Mouse (Mus musculus) adipocyte (in vitro differentiated cells): ENCODE measurements around the gene Rapgef6.

Experiments
- DNase-seq: peaks from one replicate; pipeline ENCODE4 v3.0.0-alpha.2; 2016; ENCODE audit warnings: low spot score

Gene Rapgef6

DNA sequence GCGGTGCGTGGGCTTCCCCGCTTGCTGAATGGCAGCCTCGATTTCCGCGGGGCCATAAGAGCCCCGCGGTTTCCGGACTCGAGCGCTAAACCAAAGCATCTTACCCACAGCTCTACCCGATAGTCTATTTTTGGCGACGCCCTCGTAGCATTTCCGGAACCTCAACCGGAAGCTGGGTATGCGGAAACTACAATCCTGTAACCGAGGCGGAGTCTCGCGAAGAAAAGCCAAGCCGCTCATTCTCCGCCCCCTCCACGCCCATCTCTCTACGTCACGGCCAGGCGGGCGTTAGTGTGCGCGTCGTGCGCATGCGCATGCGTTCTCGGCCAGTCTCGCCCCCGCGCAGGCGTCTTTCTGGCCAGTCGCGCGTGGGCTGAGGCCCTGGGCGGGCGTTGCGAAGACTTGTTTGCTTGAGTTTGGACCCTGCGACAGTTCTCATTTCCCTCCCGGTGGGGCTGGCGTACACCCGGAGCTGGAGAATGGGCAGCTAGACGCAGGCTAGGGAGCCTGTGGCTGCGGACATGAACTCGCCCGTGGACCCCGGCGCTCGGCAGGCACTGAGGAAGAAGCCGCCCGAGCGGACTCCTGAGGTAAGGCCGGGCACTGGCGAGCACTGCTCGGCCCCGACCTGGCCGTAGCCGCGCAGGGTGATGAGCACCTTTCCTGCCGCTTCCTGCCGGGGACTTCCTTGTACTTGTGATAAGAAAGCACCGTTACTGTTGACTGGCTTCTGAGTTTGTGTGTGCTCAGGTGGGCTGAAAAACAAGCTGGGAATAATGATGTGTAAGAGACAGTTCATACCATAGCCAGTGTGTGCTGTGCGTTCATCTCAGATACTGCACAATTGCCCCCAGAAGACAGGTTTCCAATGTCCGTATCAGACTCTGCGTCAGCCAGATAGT lies at the start of gene Rapgef6:
Rapgef6 (plus strand) TSS at position 319 of the 902 bp plus-strand sequence.
- peak; percentile 99 for DNase-seq

DNA sequence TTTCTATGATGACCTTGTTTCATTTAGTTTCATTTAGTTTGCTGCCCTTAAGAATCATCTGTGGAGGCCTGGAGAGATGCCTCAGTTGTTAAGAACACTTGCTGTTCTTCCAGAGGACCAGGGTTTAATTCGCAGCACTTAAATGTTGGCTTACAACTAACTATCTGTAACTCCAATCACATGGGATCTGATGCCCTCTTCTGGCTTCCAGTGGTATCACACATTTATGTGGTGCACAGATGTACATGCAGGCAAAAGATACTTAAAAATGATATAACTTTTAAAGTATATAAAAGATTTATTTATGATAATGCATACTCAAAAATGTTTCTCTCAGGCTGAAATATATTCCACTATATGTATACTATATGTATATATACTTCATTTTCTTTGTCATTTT lies 44.2 kb upstream of the Rapgef6 start:
- peak; percentile 14 for DNase-seq

DNA sequence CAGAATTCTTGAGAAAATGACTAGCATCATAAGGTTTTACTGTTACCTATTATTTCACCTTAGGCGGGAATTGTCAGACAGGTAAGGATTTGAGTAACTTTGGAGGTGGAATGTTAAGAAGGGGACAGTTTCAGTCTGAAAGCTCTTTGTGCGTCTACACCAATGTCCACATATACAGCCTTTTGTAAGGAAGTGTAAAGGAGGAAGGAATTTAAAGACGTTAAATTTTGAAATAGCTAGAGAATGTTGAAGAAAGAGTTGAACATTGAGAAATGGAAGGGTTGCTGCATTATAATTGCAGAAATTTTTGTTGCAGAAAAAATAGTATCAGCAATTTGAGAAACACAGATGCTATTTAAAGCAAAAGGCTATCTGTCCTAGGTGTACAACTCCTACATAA lies 36.6 kb upstream of the Rapgef6 start:
- DNase-seq, result no peak

DNA sequence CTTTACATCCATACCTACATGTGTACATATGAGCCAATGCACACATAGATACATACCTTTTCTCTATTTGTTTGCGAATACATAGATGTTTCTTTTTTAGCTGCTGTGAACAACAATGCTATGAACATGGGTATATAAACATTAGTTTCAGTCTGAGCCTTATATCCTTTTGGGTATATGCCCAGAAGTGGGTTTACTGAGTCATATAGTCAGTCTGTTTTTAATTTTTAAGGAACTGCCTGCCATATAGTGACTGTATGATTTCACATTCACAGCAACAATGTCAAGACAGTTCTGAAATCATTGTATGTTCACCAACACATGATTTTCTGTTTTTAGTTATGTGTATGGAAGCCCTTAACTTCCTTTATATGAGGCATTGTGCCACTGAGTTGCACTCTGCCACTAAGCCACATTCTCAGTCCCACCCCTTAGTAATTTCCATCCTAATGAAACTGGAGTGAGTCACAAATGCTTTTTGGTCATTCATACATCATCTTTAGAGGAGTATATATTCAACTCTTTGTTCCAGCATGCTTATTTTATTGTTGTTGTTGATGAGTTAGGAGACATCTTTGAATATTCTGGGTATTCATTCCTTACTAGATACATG lies 30.6 kb upstream of the Rapgef6 start:
- no peak for DNase-seq

DNA sequence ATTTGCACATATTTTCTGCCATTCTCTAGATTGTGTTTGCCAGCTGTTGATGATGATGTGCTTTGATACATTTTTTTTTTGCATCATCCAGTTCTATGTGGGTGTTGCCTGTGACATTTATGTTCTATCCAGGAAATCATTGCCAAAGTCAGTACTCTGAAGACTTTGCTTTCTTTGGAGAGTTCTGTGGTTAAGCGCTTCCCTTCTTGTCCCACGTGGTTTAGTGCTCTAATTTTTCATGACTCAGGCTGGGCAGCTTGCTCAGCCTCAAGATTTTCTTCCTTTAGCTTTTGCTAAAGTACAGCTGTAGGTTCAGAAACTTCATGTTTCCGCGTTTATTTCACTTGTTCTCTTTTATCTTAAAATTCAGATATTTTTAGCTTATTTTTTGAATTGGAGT lies 30.1 kb upstream of the Rapgef6 start:
- DNase-seq, result peak; percentile 26

DNA sequence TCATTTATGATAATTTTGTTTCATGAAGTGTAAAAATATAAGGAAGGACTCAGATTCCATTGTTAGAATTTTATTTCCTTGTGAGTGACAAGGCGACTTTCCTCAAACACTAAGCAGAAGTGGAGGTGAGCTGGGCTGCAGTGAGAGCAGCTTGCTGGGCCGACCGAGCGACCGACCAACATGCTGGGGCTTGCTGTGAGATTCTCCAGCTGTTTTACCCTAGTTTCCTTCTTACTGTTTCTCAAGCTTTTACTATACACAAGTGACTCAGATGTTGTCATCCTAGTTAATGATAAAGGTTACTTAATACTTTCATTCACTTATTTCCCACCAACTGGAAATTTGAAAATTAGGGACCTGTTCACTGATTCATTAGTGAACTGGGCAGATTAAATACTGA lies 22.8 kb upstream of the Rapgef6 start:
- DNase-seq, result no peak

DNA sequence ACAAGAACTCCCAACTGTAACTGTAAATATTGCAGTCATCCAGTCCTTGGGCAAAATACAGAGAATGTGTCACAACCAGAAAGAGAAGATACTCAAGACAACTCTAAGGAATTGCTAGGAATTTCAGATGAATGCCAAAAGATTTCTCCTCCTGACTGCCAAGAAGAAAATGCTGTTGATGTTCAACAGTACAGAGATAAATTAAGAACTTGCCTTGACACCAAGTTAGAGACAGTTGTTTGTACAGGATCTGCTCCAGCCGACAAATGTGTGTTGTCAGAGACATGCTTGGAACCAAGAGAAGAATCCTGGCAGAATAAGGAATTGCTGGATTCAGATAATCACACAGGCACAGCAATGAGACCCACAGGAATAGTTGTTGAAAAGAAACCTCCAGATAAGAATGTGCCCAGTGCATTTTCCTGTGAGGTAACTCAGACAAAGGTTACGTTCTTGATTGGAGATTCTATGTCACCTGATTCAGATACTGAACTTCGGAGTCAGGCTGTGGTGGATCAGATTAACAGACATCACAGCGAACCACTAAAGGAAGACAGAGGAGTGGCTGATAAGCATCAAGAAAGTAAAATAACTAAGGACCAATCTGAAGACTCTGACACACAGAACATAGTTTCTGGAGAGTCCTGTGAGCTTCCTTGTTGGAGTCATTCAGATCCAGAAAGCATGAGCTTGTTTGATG lies 20.0 kb upstream of the Rapgef6 start:
- peak; percentile 62 for DNase-seq

DNA sequence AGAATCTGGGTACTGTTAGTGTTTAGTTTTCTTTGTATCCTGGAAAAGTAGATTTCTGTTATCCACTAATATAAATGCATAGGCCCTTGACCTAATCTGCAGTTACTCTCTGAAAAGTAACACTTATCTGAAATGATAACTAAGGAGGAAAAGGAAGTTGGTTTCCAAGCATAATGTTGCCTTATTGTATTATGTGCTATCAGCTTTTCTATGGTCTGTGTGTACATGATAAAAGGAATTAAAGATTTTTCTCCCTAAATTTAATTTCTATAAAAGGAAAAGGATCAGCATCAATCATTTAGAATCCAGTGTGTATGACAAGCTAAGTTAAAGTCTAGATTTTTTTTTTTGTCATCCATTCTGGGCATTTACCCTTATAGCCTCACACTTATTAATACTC lies 9.1 kb upstream of the Rapgef6 start:
- DNase-seq, result no peak

DNA sequence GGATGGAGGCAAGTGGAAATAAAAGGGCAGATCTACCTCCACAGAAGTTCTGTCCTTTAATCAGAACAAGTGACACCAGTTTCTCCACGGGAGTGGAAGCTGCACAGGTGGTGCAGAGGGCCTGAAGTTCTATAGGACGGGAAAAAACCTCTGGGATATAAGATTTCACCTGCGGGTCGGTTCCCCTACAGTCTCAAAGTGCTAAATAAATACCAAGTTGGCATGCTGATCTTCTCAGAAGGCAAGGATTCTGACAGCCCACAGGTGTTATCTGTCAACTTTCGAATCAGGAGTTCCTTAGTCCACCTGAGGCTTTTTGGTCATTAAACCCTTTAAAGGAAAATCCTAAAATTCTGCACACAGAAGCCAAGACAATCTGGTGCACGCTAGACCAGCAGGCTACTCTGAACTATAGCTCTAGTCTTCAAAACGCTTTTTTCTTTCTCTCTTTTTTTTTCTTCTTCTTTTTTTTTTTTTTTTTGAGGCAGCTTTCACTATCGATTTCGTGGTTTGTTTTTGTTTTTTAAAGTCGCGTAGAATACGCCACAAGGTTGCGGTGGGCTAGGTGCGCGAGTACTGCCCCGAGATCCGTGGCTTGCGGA lies 619 bp upstream of the Rapgef6 start:
- no peak for DNase-seq

DNA sequence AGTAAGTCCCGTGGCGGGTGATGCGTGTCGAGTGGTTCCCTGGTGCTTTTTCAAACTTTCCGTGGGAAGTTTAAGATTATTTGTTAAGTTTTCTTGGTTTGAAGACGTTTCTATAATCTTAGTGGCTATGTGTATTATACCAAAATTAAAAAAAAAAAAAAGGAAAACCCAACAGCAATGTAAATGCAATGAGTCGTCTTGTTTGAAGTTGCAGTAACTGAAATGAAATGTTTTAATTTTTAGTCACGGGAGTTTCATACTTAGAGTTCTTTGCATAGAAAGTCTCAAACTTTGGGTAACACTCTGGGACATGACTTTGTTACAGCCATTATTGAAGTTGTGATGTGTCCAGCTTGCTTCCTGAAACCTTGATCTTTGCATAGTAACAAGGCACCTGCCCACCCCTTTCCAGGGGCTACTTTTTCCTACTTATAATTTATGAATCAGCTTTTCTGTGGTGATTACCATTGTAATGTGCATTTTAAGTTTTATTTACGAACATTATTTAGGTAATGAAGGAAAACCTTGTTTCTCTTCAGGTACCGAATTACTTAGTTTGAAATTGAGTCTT lies 869 bp downstream of the Rapgef6 start:
- DNase-seq, result no peak

DNA sequence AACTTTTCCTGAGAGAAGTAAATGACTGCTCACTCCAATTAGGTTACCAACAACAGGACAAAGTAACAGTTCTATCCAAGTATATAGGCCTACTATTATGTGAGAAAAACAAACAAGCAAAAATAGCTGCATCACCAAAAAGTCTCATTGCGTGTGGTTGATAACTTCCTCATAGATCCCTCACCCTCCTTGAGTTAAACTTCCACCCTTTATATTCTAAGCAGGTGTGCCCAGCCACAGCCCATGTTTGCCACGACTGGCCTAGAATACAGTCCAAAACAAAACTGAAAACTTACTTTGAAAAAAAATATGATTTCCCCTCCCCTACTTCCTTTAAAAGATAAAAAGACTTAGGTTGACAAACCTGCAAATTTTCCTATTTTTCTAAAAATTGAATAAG lies 5.4 kb downstream of the Rapgef6 start:
- DNase-seq, result no peak

DNA sequence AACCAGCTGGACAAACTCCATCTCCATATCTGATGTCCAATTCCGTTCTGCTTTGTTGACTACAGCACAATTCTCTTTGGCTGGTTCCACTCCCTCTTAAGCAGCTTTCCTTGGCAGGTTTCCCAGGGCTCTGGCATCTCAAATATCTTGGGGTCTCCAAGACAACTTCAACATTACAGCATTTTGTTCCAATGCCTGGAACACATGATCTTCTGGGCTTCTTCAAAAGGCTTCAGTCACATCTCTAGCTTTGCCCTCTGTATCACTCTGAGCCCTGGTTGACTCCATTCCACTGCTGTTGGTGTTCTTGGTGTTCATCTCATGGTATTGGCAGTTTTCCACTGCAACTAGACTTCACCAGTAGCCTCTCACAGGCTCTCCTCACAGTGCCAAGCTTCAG lies 7.7 kb downstream of the Rapgef6 start:
- DNase-seq, result peak; percentile 58

DNA sequence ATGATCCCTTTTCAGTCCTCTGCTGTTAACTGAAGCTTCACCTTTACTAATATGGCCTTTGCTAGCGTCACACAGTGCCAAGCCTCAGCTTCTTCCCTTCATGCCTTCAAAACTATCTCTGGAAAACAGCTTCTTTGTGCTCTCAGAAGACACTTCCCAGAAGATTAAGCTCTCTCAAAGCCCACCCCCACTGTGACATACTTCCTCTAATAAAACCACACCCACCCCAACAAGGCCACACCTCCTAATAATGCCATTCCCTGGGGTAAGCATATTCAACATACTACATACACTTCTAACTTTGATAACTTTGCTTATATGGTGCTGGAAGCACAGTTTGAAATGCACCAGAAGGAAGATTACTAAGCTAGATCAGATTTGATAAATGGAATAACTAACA lies 8.3 kb downstream of the Rapgef6 start:
- DNase-seq, result no peak

DNA sequence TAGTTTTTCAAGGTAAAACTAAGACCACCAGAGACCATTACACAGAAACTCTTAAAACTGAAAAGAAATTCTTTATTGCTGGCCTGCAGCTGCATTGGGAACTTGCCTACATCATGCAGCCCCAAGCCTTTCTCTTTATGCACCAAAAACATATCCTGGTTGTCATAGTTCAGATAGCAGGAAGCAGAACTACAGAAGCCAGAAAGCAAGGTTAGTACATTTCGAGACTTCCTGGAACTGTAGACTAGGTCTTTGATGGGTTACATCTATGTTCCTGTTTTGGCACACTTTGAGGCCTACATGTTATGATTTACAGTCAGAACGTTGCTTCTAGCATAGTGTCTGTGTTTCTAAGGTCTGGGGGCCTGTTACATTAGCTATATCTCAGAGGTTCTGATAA lies 11.2 kb downstream of the Rapgef6 start:
- no peak for DNase-seq

DNA sequence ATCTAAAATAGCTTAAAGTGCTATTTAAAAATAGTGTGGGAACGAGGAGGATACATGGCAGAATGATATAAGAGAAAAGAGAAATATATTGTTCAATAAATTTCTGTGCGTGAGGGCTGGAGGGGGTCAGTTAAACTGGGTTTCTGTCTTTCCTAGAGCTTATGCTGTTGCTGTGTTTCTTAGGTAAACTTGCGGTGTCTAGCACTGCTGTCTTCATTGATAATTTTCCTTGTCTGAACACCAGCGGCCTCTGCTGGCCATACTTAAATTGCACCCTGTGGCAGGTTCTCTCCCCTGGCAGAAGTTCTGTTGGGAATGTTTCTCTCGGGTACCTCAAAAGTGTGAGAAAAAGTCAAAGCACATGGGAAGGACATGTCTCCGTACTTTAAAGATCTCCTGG lies 12.2 kb downstream of the Rapgef6 start:
- DNase-seq, result peak; percentile 52

DNA sequence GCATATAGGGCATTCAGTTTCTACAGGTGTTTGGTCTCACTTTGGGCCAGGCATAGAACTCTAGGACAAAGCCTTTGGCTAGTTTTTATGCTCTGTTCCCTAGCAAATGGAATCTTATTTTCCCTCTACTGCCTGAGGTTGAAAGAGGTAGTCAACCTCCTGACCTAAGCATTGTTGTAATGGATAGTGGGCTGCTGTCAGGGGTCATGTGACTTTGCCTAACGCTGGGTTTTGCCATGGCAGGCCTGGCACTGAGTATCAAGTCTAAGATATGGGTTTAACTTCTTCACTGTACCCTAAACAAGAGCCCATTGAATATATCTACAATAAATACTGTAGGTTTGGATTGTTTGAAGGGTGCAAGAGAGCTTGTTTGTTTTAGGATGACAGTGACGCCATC lies 16.4 kb downstream of the Rapgef6 start:
- no peak for DNase-seq

DNA sequence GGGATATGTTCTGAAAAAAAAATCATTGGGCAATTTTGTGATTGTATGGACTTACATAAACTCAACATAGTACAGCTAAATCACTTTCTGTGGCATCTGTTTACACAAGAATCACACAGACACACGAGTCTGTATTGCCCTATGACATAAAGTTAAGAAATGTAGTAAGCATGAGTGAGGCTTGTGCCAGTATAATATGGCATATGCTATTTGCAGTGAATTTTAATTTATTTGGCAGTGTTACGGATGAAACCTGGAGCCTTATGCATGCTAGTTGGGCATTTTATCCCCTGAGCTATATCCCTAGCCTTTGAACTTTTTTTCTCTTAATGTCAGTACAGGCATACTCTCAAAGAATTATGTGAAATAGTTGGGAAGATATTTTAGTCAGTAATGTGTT lies 16.8 kb downstream of the Rapgef6 start:
- DNase-seq, result no peak

DNA sequence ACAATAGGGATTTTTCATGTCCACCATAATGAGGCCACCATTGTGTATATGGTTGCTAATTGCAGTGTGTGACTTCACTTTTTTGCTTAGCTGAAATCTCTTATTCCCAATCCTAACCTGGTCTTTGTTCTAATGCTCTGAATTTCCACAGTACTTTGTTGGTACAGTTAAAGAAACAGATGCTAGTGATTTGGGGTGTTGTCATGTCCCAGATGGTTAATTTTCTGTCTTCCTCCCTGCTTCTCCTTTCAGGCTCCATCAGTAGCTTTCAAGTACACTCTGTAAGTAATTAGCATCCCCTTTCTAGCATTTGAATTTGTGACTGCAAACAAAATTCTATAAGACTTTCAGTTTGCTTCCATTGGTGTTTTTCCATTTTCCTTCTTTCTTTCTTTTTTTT lies 17.7 kb downstream of the Rapgef6 start:
- no peak for DNase-seq

DNA sequence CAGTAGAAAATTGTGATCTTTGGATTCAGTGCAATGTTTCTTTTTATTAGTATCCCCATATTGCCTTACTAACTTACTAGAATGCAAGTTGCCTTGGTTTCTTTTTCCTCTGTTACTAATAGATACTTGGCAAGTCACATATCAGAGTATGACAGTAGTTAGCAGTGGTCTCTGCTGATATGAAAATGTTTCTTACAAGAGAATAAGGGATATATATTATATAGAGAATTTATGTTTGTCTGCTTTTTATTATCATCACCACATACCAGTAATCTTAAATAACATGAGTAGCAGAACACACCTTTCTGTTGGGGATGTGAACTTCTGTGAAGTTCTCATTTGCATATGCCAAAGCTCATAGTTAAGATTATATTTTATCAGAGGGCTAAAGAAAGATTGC lies 19.8 kb downstream of the Rapgef6 start:
- no peak for DNase-seq

DNA sequence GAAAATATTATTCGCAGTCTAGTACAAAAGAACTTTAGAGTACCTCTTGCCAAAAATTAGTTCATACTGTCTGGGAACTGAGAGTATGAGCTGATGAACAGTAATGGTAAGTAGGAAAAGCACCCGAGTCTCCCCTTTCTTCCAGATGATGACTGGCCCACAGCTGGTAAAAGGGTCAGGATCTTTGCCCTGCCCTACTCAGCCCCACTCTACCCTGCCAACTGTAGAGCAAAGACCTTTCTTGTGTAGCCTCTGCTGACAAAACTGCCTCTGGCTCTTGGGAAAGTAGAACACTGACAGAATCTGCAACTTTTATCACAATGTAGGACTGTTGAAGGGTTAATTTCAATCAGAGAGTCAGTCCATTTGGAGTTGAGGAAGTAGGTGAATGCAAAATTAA lies 32.3 kb downstream of the Rapgef6 start:
- peak; percentile 25 for DNase-seq

DNA sequence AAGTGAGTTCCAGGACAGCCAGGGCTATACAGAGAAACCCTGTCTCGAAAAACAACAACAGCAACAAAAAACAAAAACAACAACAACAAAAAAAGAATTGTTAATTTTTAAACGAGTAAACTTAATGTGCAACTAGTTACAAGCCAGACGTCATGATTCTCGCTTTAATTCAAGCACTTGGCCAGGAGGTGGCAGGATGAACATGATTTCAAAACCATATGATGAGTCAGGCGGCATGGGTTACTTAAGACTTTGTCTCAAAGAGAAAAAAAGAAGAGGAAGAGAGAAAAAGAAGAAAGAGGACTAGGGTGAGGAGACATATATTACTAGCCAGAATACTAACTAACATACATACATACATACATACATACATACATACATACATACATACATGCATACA lies 40.1 kb downstream of the Rapgef6 start:
- DNase-seq, result peak; percentile 48

DNA sequence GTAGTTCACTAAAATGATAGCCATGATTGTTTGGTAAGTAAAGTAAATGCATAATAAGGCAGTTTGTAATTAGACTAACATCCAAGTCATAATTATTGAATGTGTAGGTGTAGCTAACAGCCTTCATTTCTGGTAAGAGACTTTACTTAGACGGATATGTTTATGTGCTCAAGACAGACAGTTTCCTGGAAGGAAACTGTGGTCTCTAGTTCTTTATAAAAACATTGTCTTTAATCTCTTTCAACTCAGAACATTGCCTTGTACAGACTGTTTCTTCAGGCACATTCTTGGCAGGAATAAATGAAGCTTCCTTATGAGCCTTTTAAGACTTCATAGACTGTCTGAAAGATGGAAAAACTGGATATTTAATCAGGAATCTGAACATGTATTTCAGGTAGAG lies 45.3 kb downstream of the Rapgef6 start:
- DNase-seq, result no peak
